Mouse (Mus musculus) embryo, embryonic 11.5 days (tissue): ENCODE results near the gene Izumo3.
"Not testable (repeated sequence)": the region's sequence is repeated elsewhere in the genome, so short reads cannot be mapped to it uniquely, and the experiment has no call there.

ENCODE experiments used
- DNase-seq: peaks from one replicate; pipeline ENCODE4 v3.0.0-alpha.2; 2012; ENCODE audit warnings: low read depth, low spot score

Izumo3 gene

DNA sequence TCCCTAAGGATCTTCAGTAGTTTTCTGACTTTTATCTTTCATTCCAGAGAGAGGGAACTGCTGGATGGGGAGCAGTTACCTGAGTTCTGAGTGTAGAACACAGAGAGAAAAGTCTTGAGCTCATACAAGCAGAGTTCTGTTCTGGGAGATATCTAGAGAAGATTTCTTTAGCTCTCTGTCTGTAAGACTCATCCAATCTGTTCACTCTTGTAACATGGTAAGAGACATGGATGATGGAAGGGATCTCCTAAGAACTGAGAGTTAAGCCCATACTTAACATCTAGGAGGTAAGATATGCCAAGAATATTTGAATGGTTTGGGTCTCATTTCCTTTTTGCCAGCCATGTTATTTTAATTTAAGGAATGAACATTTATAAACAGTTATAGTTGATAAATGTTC, at the start of gene Izumo3:
Gene Izumo3, minus strand, starts transcription at position 101 of the 400 bp plus-strand sequence.
- no peak for DNase-seq

DNA sequence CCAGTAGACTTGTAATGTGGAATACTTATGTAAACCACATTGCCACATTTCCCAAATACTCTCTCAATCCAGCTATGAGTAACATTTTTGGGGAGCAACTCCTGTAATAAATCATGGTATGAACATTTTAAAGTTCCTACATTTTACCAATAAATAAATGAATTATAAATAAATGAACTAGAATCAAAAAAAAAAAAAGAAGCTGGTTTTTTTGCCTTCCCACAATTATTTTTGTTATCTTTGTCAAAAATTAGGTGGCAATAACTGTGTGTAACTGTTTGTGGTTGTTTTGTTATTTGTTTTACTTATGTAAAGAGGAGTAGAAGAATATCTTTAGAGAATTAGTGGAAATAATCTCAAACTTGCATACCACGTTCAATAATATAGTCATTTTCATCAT, 44.6 kb upstream of the Izumo3 start, which contains the start of gene Gm12666:
Gene Gm12666, minus strand, starts transcription at position 101 of the 400 bp plus-strand sequence.
- not testable (repeated sequence) for DNase-seq

DNA sequence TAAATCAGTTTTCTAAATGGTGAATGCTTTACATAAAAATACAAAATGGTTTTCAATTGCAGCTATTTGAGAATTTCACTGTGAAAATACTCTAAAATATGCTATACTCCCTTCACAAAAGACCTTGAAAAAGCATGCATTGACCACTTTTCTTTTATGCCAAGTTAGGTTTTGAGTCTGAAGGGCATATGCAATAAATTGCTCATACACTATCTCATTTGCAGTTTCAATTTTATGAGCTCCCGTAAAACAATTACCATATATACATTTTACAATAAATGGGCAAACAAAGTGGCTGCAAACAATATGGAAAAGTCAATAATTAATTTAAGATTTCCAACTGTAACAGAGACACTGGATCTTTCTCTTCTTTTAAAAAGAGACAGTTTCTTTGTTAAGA, 5.6 kb upstream of the Izumo3 start:
- no peak for DNase-seq

DNA sequence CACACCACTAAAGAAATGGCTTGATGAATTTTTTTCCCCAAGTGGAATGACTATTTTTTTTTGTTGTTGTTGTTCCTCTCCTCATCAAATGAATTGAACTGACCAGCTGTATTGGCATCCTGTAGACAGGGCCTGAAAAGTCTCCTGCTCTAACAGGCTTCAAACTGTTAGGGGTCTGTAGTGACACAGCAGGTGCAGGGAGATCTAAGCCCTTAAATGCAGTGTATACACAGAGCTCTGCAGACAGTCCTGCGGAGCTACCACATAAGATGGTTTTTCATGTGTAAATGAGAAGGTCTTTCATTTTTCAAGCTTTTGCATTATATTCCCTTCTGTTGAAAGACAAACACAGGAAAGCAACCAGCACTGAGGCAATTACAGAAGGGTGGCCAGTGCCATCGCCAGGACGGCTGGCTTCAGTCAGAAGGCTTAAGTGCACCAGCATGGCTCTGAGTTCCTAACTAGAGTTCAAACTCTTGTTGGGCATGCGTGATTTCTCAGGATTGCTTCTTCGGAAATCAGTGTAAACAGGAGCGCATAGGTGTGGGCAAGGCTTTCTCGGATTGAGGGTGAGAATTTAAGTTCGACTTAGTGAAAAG, 35.5 kb downstream of the Izumo3 start:
- DNase-seq, result no peak

DNA sequence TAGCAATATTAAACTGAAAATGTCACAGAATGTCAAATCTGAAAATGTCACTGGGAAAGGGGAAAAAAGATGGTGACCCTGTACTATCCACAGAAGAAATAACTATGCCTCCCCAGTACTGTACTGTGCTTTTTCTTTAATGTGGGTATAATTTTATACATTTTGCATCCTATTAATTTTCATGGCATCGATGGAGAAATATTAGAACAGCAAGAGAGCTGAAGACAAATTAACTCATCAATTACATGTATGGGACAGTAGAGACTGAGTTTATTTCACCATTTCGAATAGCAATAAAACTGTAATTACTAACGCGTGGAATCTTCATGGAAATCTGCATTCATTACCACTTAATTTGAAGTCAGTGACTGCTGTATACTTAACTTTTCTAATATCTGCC, 49.6 kb downstream of the Izumo3 start:
- DNase-seq, result no peak

DNA sequence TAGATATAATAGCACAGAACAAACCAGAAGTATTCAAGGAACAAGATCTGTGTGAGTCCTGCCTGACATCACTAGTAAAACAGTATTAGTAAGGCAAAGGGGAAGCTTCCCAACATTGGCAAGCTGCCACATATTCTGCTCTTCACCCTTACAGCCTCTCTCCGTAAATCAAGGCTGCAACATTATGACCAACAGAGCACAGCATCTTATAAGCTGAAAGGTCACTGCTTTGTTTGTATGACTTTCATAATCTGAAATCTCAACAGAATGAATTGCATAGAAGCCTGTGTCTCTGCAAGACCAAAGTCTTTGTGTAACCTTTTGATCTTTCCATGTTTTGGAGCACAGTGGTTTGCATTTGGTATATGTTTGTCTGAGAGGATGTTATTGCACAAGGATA, 51.1 kb downstream of the Izumo3 start:
- no peak for DNase-seq
